In the genomic region with DNA sequence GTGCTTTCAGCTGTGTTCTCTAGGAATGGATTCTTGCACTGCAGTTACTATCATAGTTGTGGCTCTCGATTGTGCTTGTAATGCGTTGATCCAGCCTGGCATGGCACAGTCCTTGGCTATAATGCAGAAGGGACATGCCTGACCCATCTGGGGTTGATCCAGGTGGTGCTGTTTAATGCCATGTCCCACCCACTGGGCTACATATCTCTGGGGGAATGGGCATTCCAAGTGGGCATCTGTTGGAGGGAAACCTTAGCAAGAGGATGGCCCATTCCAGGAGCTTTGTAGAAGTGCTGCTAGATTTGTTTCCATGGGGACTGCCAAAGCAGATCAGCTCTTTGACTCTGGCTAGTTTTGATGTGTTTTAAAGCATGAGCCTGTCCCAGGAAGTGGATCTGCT, we compare ENCODE assay signal across 12 mouse cellular contexts.
"Had no signal": no experiment of that assay in that cellular context is flagged by ENCODE, and none has a peak within 500 bp of the region (broad histone marks: within the 10 kb centered on the region; RNA-seq: fewer than 3 reads in every experiment).

No protein-coding gene starts in this region.

- H3K36me3 ChIP-seq: kidney, embryonic 15.5 days; limb, embryonic 15.5 days; liver, embryonic 13.5 days; lung, embryonic 15.5 days; midbrain, embryonic 10.5 days had no signal

- DNase-seq: kidney, postnatal 14 days; liver, embryonic 13.5 days; liver, postnatal 0 days; midbrain, embryonic 14.5 days; right cerebral cortex, postnatal 14 days; thymus, postnatal 36 days had no signal

- H3K4me3 ChIP-seq: kidney, embryonic 15.5 days; left cerebral cortex, adult 2 months; limb, embryonic 15.5 days; liver, embryonic 13.5 days; lung, embryonic 15.5 days; midbrain, embryonic 10.5 days; neural tube, embryonic 13.5 days had no signal

- ATAC-seq: liver, postnatal 0 days had no signal

- H3K4me1 ChIP-seq: liver, embryonic 13.5 days; midbrain, embryonic 10.5 days had no signal

- H3K27me3 ChIP-seq: kidney, embryonic 15.5 days; limb, embryonic 15.5 days; liver, embryonic 13.5 days; lung, embryonic 15.5 days; neural tube, embryonic 13.5 days had no signal

- H3K9me3 ChIP-seq: kidney, embryonic 15.5 days; limb, embryonic 15.5 days; liver, embryonic 13.5 days; lung, embryonic 15.5 days; midbrain, embryonic 10.5 days; neural tube, embryonic 13.5 days had no signal
